Mouse (Mus musculus): ENCODE results near the gene Kif6.

DNA sequence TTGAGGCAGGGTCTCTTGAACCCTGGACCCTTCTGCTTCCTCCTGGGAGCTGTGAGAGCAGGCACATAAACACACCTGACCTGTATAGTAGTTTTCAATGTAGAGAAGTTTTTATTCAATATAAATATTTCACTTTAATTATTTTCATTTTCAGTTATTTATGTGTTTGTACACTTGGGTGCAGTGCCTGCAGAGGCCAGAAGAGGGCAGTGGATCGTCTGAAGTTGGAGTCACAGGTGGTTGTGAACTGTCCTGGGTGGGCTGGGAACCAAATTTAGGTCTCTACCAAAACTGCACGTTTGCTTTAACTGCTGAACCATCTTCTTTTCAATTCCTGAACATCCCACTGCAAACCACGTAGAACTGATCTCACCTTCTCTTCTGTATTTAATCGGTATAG, 35.4 kb downstream of the Kif6 start:
- TF ChIP-seq CTCF (IDR thresholded peaks at IDR 0.05; ENCODE audit: low read depth) (no peak), EP300 (IDR thresholded peaks at IDR 0.05; ENCODE audit: low read depth) (no peak)
